Mouse (Mus musculus): ENCODE measurements around the gene Ints11. TPM values are rescaled to one million over a fixed set of nuclear protein-coding genes. Genes with fewer than 3 reads are reported as not detected.
A peak's percentile ranks its signal among the peaks of the same experiment; 100 is the strongest.

The Ints11 gene
- polyA plus RNA-seq, 1 experiment from 2014 or later: 30.7 TPM

GRCm38 (mm10) chr4:155841651-155842270, 27.6 kb upstream of the Ints11 start:
- 0 out of 2 replicates have a peak, but pooled peaks cover 5% of the 10 kb centered on the region for H3K4me1 ChIP-seq (replicated peaks; ENCODE audit: control insufficient read depth, insufficient read depth)
- DNase-seq (ENCODE audit: low spot score): no peak

GRCm38 (mm10) chr4:155843231-155843630, 26.1 kb upstream of the Ints11 start:
- H3K9ac ChIP-seq (ENCODE audit: low read length): no peak overlapping the region
- DNase-seq (ENCODE audit: low spot score): no peak
- H3K36me3 ChIP-seq (ENCODE audit: control insufficient read depth, insufficient read depth, low read length): peaks cover 4% of the 10 kb centered on the region; the same call in 1 of the 2 replicates
- no peak overlapping the region for H3K4me2 ChIP-seq (replicated peaks; ENCODE audit: low read depth)
- no peaks in the 10 kb centered on the region for H3K9me3 ChIP-seq (ENCODE audit: control insufficient read depth, low read length)
- no peak for TF ChIP-seq CTCF (IDR thresholded peaks at IDR 0.05; ENCODE audit: low read depth)
- no peaks in the 10 kb centered on the region for H3K27me3 ChIP-seq (ENCODE audit: control insufficient read depth, insufficient read depth, low read length)
- peaks cover 6% of the 10 kb centered on the region; the same call in 1 of the 2 replicates for H3K4me1 ChIP-seq (replicated peaks; ENCODE audit: control insufficient read depth, insufficient read depth)
- no peak overlapping the region for H3K4me3 ChIP-seq (ENCODE audit: low read depth, low read length)
- no peak overlapping the region for H3K27ac ChIP-seq (replicated peaks)
- ATAC-seq (ENCODE audit: low FRiP score, low TSS enrichment): no peak
- 94% methylated on average over 5 of the region's 5 CpGs for WGBS

More at GRCm38 (mm10) chr4:155841651-155842270, 27.6 kb upstream of the Ints11 start:
- Histone ChIP-seq H3K4me3 (ENCODE audit: low read depth, low read length) (peak overlapping the region; percentile 53; the same call in 1 of the 2 replicates), H3K9me3 (ENCODE audit: control insufficient read depth, low read length) (no peaks in the 10 kb centered on the region), H3K36me3 (ENCODE audit: control insufficient read depth, insufficient read depth, low read length) (peaks cover 4% of the 10 kb centered on the region; the same call in 1 of the 2 replicates), H3K9ac (ENCODE audit: low read length) (no peak overlapping the region), H3K27me3 (ENCODE audit: control insufficient read depth, insufficient read depth, low read length) (no peaks in the 10 kb centered on the region), H3K4me2 (replicated peaks; ENCODE audit: low read depth) (peak overlapping the region; percentile 97), H3K27ac (replicated peaks) (no peak overlapping the region)
- TF ChIP-seq CTCF (IDR thresholded peaks at IDR 0.05; ENCODE audit: low read depth): no peak
- TF ChIP-seq EP300 (optimal IDR thresholded peaks at IDR 0.05): no peak
- 46% methylated on average over 38 of the region's 38 CpGs for WGBS
- no peak for ATAC-seq (ENCODE audit: low FRiP score, low TSS enrichment)

- H3K27me3 ChIP-seq (ENCODE audit: control insufficient read depth, insufficient read depth, low read length): no peaks in the 10 kb centered on the region
Observed at GRCm38 (mm10) chr4:155846871-155847578, 22.3 kb upstream of the Ints11 start, which contains the start of gene Dvl1. Dvl1 (plus strand) TSS chr4:155847402.

GRCm38 (mm10) chr4:155847591-155848352, 21.6 kb upstream of the Ints11 start:
- WGBS: under 1% methylated on average over 47 of the region's 69 CpGs
- DNase-seq (ENCODE audit: low spot score) (peak; percentile 64), ATAC-seq (ENCODE audit: low FRiP score, low TSS enrichment) (peak; percentile 19)
- no peak for TF ChIP-seq EP300 (optimal IDR thresholded peaks at IDR 0.05)
- 0 out of 2 replicates have a peak, but pooled peaks have one; percentile 7 for TF ChIP-seq CTCF (IDR thresholded peaks at IDR 0.05; ENCODE audit: low read depth)
- peak overlapping the region; percentile 71 for H3K4me3 ChIP-seq (ENCODE audit: low read depth, low read length)
- H3K9ac ChIP-seq (ENCODE audit: low read length): peak overlapping the region; percentile 91
- H3K4me2 ChIP-seq (replicated peaks; ENCODE audit: low read depth): peak overlapping the region; percentile 89
- H3K4me1 ChIP-seq (replicated peaks; ENCODE audit: control insufficient read depth, insufficient read depth): peaks cover 8% of the 10 kb centered on the region
- H3K36me3 ChIP-seq (ENCODE audit: control insufficient read depth, insufficient read depth, low read length): peaks cover 4% of the 10 kb centered on the region; the same call in 1 of the 2 replicates
- H3K27ac ChIP-seq (replicated peaks): peak overlapping the region; percentile 81
- H3K27me3 ChIP-seq (ENCODE audit: control insufficient read depth, insufficient read depth, low read length): no peaks in the 10 kb centered on the region
- H3K9me3 ChIP-seq (ENCODE audit: control insufficient read depth, low read length): no peaks in the 10 kb centered on the region

More at GRCm38 (mm10) chr4:155846871-155847578, 22.3 kb upstream of the Ints11 start, which contains the start of gene Dvl1:
- peak within 1 kb of the TSS; percentile 91 for H3K9ac ChIP-seq (ENCODE audit: low read length)
- H3K27ac ChIP-seq (replicated peaks): peak within 1 kb of the TSS; percentile 81
- peak within 1 kb of the TSS; percentile 71 for H3K4me3 ChIP-seq (ENCODE audit: low read depth, low read length)
- DNase-seq (ENCODE audit: low spot score): peak; percentile 95
- H3K36me3 ChIP-seq (ENCODE audit: control insufficient read depth, insufficient read depth, low read length): peaks cover 4% of the 10 kb centered on the region; the same call in 1 of the 2 replicates
- peak; percentile 89 for ATAC-seq (ENCODE audit: low FRiP score, low TSS enrichment)
- peak within 1 kb of the TSS; percentile 89 for H3K4me2 ChIP-seq (replicated peaks; ENCODE audit: low read depth)
- peak; percentile 63 for TF ChIP-seq CTCF (IDR thresholded peaks at IDR 0.05; ENCODE audit: low read depth)
- TF ChIP-seq EP300 (optimal IDR thresholded peaks at IDR 0.05): no peak
- H3K4me1 ChIP-seq (replicated peaks; ENCODE audit: control insufficient read depth, insufficient read depth): peaks cover 8% of the 10 kb centered on the region
- WGBS: 2% methylated on average over 43 of the region's 65 CpGs
- no peaks in the 10 kb centered on the region for H3K9me3 ChIP-seq (ENCODE audit: control insufficient read depth, low read length)

- 55% methylated on average over 7 of the region's 7 CpGs for WGBS
- H3K27ac ChIP-seq (replicated peaks): no peak overlapping the region
Observed at GRCm38 (mm10) chr4:155848434-155849095, 20.8 kb upstream of the Ints11 start.

More at GRCm38 (mm10) chr4:155848434-155849095, 20.8 kb upstream of the Ints11 start:
- TF ChIP-seq CTCF (IDR thresholded peaks at IDR 0.05; ENCODE audit: low read depth) (no peak), EP300 (optimal IDR thresholded peaks at IDR 0.05) (no peak)
- no peaks in the 10 kb centered on the region for H3K9me3 ChIP-seq (ENCODE audit: control insufficient read depth, low read length)
- DNase-seq (ENCODE audit: low spot score): no peak
- ATAC-seq (ENCODE audit: low FRiP score, low TSS enrichment): no peak
- peak overlapping the region; percentile 89 for H3K4me2 ChIP-seq (replicated peaks; ENCODE audit: low read depth)
- H3K27me3 ChIP-seq (ENCODE audit: control insufficient read depth, insufficient read depth, low read length): no peaks in the 10 kb centered on the region
- H3K36me3 ChIP-seq (ENCODE audit: control insufficient read depth, insufficient read depth, low read length): no peaks in the 10 kb centered on the region
- peak overlapping the region; percentile 71 for H3K4me3 ChIP-seq (ENCODE audit: low read depth, low read length)
- peak overlapping the region; percentile 91 for H3K9ac ChIP-seq (ENCODE audit: low read length)
- H3K4me1 ChIP-seq (replicated peaks; ENCODE audit: control insufficient read depth, insufficient read depth): peaks cover 8% of the 10 kb centered on the region

All from stomach, postnatal 0 days (tissue).